Mouse (Mus musculus) hindbrain, postnatal 0 days (tissue): Measurements from ENCODE around the gene Hist2h4. TPM values are rescaled to one million over a fixed set of nuclear protein-coding genes. Genes with fewer than 3 reads are reported as not detected.

Source experiments
- ATAC-seq: fragments of 200-750 bp; cut with Nextera tagmentation; 2 replicates; pipeline ENCODE4 v1.8.0; 2017; ENCODE audit warnings: mild to moderate bottlenecking, moderate TSS enrichment, moderate library complexity
- DNase-seq: peaks from one replicate; pipeline ENCODE4 v3.0.0-alpha.2; 2015; ENCODE audit warnings: low spot score
- H3K27ac ChIP-seq: fragments of 300-500 bp; sonication (generic); 2 replicates; pipeline ENCODE4 v1.5.1; 2014; ENCODE audit warnings: mild to moderate bottlenecking
- H3K27me3 ChIP-seq: fragments of 300-500 bp; sonication (generic); 2 replicates; pipeline ENCODE4 v1.6.1; 2014; ENCODE audit warnings: low read length, mixed read lengths; ENCODE audit not compliant: insufficient read depth
- H3K36me3 ChIP-seq: fragments of 300-500 bp; sonication (generic); 2 replicates; pipeline ENCODE4 v1.6.1; 2014; ENCODE audit warnings: low read length, mixed read lengths; ENCODE audit not compliant: insufficient read depth
- H3K4me1 ChIP-seq: fragments of 300-500 bp; sonication (generic); 2 replicates; pipeline ENCODE4 v1.6.1; 2014; ENCODE audit warnings: antibody characterized with exemption, low read length, mixed read lengths; ENCODE audit not compliant: insufficient read depth
- H3K4me2 ChIP-seq: fragments of 300-500 bp; sonication (generic); 2 replicates; pipeline ENCODE4 v1.6.1; 2014; ENCODE audit warnings: low read depth, mild to moderate bottlenecking, low read length, moderate library complexity, mixed read lengths
- H3K4me3 ChIP-seq: fragments of 300-500 bp; sonication (generic); 2 replicates; pipeline ENCODE4 v1.5.1; 2014; ENCODE audit warnings: low read length
- H3K9ac ChIP-seq: fragments of 300-500 bp; sonication (generic); replicated peaks from 2 replicates; pipeline ENCODE4 v1.6.1; 2014; ENCODE audit warnings: mild to moderate bottlenecking, low read length, moderate library complexity, mixed read lengths
- H3K9me3 ChIP-seq: fragments of 300-500 bp; sonication (generic); 2 replicates; pipeline ENCODE4 v1.6.1; 2016; ENCODE audit warnings: low read length, mixed read lengths
- CTCF ChIP-seq: IDR thresholded peaks from 2 replicates; pipeline ENCODE4 v1.5.1; 2016; ENCODE audit warnings: antibody characterized with exemption, control low read depth, low read depth
- WGBS: fragments of 180-500 bp; shearing (Covaris S2); extraction: QIAGEN DNeasy Blood & Tissue Kit; methylation state at CpG from one replicate; pipeline ENCODE4 v1.1.7; 2014; 5-methylcytosine and 5-hydroxymethylcytosine counted together
- polyA plus RNA-seq: library from polyadenylated mRNA; unstranded; fragments of >200 nt; fragmentation: Nextera tagmentation; extraction: Ambion mirVana; gene quantifications from 2 replicates; pipeline ENCODE4 v1.2.1, GENCODE M21; 2015
- total RNA-seq: library from RNA; depleted of rRNA; stranded (reverse); fragments of >200 nt; gene quantifications from 2 replicates; pipeline ENCODE4 v1.2.3, GENCODE M21; 2014

Hist2h4 gene
- total and polyA plus RNA-seq, 2 experiments from 2014 or later, result 10.2 to 159 TPM

DNA sequence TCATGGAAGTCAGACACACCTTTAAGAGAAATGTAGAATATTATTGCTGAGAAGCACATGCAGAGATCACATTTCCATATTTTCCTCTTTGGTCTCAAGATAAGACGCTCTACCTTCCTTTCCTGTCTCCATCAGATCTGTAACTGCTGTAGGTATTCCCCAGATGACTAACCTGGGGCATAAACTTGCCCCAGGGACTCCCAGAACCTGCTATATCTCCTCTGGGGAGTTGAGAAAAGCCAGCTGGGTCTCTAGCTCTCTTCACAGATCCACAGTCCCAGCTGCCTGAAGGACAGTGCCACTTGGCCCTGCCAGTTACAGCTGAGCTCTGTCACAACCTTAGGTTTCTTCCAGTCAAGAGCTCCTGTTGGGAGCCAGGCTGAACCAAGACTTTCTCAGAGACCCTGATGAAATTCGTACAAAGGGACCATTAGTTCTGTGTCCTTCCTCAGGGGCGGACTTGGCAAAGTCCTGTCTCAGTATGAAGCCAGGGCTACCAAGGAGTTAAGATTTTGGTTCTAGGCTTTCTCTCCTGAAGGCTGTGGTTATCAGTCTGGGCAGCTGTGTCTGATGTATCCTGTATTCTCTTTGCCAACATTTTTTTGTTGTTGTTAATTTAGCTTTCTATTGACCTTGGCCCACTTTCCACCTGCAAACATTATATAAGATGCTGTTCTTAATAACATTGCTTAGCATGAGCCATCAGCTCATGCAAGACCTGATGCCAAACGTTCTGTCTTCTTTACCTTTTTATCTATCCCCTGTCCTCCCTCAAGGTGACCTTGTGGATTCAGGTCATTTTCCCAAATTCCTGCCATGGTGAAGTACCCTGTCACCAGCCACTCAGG is 32.0 kb downstream of the Hist2h4 start:
- Histone ChIP-seq H3K4me2 (no peak overlapping the region), H3K9ac (no peak overlapping the region), H3K9me3 (no peaks in the 10 kb centered on the region), H3K27me3 (no peaks in the 10 kb centered on the region), H3K36me3 (no peaks in the 10 kb centered on the region), H3K4me3 (no peak overlapping the region), H3K27ac (no peak overlapping the region), H3K4me1 (no peaks in the 10 kb centered on the region)
- no peak for TF ChIP-seq CTCF
- 71% methylated on average over 4 of the region's 4 CpGs for WGBS
- no peak for ATAC-seq
- DNase-seq, result no peak

DNA sequence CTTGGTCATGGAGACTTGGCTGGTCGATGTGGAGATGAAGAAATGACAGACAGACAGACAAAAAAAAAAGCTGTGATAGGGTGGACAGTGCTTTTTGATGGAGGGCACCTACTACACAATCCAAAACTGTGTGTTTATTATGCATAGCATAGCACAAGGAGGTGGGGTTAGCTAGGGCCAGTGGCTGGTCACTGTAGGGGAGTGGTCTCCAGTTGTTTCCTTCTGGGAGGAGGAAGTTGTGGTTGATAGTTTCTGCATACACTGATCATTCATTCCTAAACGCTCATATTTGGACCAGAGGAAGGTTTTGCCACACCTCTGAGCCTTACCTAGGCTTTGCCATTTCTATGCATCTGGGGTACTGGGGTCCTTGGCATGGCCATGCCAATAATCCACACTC is 32.7 kb downstream of the Hist2h4 start:
- 75% methylated on average over 2 of the region's 2 CpGs for WGBS
- Histone ChIP-seq H3K4me2 (no peak overlapping the region), H3K9ac (no peak overlapping the region), H3K36me3 (no peaks in the 10 kb centered on the region), H3K9me3 (no peaks in the 10 kb centered on the region), H3K27me3 (no peaks in the 10 kb centered on the region), H3K4me3 (no peak overlapping the region), H3K27ac (no peak overlapping the region), H3K4me1 (no peaks in the 10 kb centered on the region)
- no peak for ATAC-seq
- no peak for TF ChIP-seq CTCF
- no peak for DNase-seq

DNA sequence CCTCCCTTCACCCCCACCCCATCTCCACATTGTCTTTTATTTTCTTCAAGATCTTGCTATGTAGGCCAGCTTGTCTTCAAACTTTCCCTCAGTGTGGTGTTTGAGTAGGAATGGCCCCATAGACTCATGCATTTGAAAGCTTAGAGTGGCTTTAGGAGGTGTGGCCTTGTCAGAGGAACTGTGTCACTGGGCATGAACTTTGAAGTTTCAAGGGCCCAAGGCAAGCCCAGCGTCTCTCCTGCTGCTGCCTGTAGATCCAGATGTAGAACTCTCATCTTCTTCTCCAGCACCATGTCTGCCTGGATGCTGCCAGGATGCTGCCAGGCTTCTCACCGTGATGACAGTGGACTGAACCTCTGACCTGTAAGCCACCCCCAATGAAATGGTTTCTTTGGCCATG is 34.3 kb downstream of the Hist2h4 start:
- Histone ChIP-seq H3K4me2 (no peak overlapping the region), H3K27me3 (no peaks in the 10 kb centered on the region), H3K9me3 (no peaks in the 10 kb centered on the region), H3K36me3 (no peaks in the 10 kb centered on the region), H3K4me1 (no peaks in the 10 kb centered on the region), H3K4me3 (no peak overlapping the region), H3K9ac (no peak overlapping the region), H3K27ac (no peak overlapping the region)
- 70% methylated on average over 2 of the region's 2 CpGs for WGBS
- no peak for TF ChIP-seq CTCF
- ATAC-seq, result no peak
- no peak for DNase-seq

DNA sequence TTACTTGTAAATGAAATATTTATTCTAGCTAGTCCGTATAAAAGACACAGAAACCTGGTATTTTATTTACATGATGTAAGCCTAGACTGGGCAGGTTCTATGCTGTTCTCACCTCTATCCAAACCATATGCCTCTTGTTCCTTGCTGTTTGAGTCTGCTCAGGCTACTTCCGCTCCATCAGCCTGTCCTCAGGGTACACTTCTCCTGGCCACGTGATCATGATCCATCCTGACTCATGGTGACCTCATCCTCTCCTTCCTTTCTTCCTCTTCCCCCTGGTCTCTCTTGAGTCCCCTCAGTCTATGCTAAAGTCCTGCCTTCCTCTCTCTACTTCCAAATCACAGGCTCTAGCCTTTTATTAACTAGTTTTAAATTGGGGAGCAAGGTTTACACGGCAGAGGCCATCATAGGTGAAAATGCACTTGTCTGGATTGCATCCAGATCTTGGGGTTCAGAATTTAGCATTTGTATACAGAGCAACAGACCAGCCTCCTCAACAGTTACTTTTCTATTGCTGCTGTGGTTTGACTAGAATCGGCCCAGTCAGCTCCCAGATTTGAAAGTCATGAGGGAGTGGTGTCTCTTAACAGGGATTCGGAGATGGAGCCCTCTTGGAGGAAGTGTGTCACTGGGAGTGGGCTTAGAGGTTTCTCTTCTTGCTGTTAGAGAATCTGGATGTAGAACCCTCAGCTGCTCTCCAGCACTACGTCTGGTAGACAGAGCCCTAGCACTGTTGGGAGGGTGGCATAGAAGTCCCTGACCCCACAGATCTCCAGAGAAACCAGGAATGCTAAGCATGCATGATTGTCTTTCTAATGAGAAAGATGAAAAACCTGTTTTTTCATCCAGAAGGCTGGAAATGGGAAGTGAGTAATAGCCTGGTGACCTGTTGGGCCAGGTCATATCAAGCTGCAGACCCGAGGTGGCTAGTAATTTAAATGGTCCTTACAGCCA is 36.1 kb downstream of the Hist2h4 start:
- DNase-seq (no peak), ATAC-seq (0 out of 2 replicates have a peak, but pooled peaks have one; percentile 15)
- no peak overlapping the region for H3K9ac ChIP-seq
- no peaks in the 10 kb centered on the region for H3K9me3 ChIP-seq
- H3K4me2 ChIP-seq, result no peak overlapping the region
- no peaks in the 10 kb centered on the region for H3K27me3 ChIP-seq
- peaks cover 6% of the 10 kb centered on the region; the same call in 1 of the 2 replicates for H3K4me1 ChIP-seq
- no peak overlapping the region for H3K27ac ChIP-seq
- H3K4me3 ChIP-seq, result no peak overlapping the region
- WGBS, result 76% methylated on average over 8 of the region's 8 CpGs
- TF ChIP-seq CTCF, result no peak
- H3K36me3 ChIP-seq, result no peaks in the 10 kb centered on the region

DNA sequence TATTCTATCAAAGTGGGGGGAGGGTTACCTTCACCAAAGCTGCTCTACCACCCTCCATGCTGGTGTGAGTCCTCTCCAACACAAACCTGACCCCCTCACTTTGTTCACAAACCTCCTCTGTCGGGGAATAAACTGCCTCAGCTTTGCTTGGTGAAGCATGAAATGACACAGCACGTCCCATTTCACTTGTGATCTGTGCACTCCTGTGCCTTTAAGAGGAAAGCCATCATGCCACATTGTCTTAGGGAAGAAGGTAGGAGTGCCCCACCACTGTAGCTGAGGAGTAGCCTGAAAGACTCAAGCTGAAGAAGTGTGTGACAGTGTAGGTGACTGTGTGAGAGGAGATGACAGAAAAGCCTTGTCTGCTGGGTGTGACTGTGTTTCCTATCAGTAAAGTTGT is 37.7 kb downstream of the Hist2h4 start:
- Histone ChIP-seq H3K36me3 (no peaks in the 10 kb centered on the region), H3K9ac (no peak overlapping the region), H3K4me2 (no peak overlapping the region), H3K27me3 (no peaks in the 10 kb centered on the region), H3K27ac (no peak overlapping the region), H3K9me3 (no peaks in the 10 kb centered on the region), H3K4me3 (no peak overlapping the region), H3K4me1 (peaks cover 10% of the 10 kb centered on the region; the same call in 1 of the 2 replicates)
- WGBS, result 20% methylated on average over 2 of the region's 2 CpGs
- ATAC-seq (no peak), DNase-seq (no peak)
- no peak for TF ChIP-seq CTCF

DNA sequence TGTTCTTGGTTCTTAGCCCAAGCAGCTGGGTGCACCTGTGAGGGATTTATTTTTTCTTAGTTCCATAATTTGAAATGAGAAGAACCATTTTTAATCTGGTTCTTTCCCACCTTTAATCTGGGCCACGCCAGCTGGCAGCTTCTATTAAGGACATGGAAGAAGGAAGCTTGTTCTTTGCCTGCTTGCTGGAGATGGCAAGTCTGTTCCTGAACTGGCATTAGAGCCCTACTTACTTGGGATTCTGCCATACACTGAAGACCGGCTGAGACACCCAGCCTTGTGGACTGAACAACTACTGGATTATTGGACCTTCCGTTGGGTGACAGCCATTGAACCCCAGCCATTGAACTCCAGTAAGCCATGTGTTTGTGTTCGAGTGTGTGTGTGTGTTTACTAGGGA is 40.3 kb downstream of the Hist2h4 start:
- peak overlapping the region; percentile 79 for H3K4me2 ChIP-seq
- H3K36me3 ChIP-seq, result no peaks in the 10 kb centered on the region
- 74% methylated on average over 4 of the region's 4 CpGs for WGBS
- ATAC-seq (no peak), DNase-seq (no peak)
- no peak overlapping the region for H3K9ac ChIP-seq
- H3K27me3 ChIP-seq, result no peaks in the 10 kb centered on the region
- H3K9me3 ChIP-seq, result no peaks in the 10 kb centered on the region
- no peak overlapping the region for H3K4me3 ChIP-seq
- peaks cover 16% of the 10 kb centered on the region for H3K4me1 ChIP-seq
- H3K27ac ChIP-seq, result no peak overlapping the region
- no peak for TF ChIP-seq CTCF
